Mouse (Mus musculus) midbrain, postnatal 0 days (tissue): ENCODE measurements around the gene Cyp4a31. TPM values are rescaled to one million over a fixed set of nuclear protein-coding genes. Genes with fewer than 3 reads are reported as not detected.
"Not testable (repeated sequence)": the region's sequence is repeated elsewhere in the genome, so short reads cannot be mapped to it uniquely, and the experiment has no call there.

Source experiments
- ATAC-seq: fragments of 200-750 bp; cut with Nextera tagmentation; 2 replicates; pipeline ENCODE4 v1.8.0; 2017; ENCODE audit warnings: moderate number of reproducible peaks, mild to moderate bottlenecking, moderate TSS enrichment, moderate library complexity; ENCODE audit not compliant: low FRiP score
- DNase-seq: peaks from one replicate; pipeline ENCODE4 v3.0.0-alpha.2; 2015; ENCODE audit warnings: low spot score
- H3K27ac ChIP-seq: fragments of 300-500 bp; sonication (generic); 2 replicates; pipeline ENCODE4 v1.5.1; 2014; ENCODE audit warnings: low read depth, mild to moderate bottlenecking, low read length, mixed read lengths
- H3K27me3 ChIP-seq: fragments of 300-500 bp; sonication (generic); 2 replicates; pipeline ENCODE4 v1.6.1; 2014; ENCODE audit warnings: low read length, control low read depth, mixed read lengths; ENCODE audit not compliant: insufficient read depth
- H3K36me3 ChIP-seq: fragments of 300-500 bp; sonication (generic); 2 replicates; pipeline ENCODE4 v1.6.1; 2014; ENCODE audit warnings: low read length, control low read depth, mixed read lengths; ENCODE audit not compliant: insufficient read depth
- H3K4me1 ChIP-seq: fragments of 300-500 bp; sonication (generic); 2 replicates; pipeline ENCODE4 v1.6.1; 2014; ENCODE audit warnings: mild to moderate bottlenecking, control low read depth, antibody characterized with exemption, low read length, mixed read lengths; ENCODE audit not compliant: insufficient read depth
- H3K4me2 ChIP-seq: fragments of 300-500 bp; sonication (generic); 2 replicates; pipeline ENCODE4 v1.6.1; 2014; ENCODE audit warnings: low read depth, mild to moderate bottlenecking, low read length, mixed read lengths; ENCODE audit not compliant: poor library complexity, severe bottlenecking
- H3K4me3 ChIP-seq: fragments of 300-500 bp; sonication (generic); 2 replicates; pipeline ENCODE4 v1.5.1; 2014; ENCODE audit warnings: low read depth, mild to moderate bottlenecking, low read length, moderate library complexity
- H3K9ac ChIP-seq: fragments of 300-500 bp; sonication (generic); replicated peaks from 2 replicates; pipeline ENCODE4 v1.6.1; 2014; ENCODE audit warnings: mild to moderate bottlenecking, low read length, moderate library complexity, mixed read lengths; ENCODE audit not compliant: poor library complexity, severe bottlenecking
- H3K9me3 ChIP-seq: fragments of 300-500 bp; sonication (generic); 2 replicates; pipeline ENCODE4 v1.6.1; 2016; ENCODE audit warnings: low read length, control low read depth
- CTCF ChIP-seq: IDR thresholded peaks from 2 replicates; pipeline ENCODE4 v1.5.1; 2016; ENCODE audit warnings: antibody characterized with exemption, mild to moderate bottlenecking
- WGBS: fragments of 180-500 bp; shearing (Covaris S2); extraction: QIAGEN DNeasy Blood & Tissue Kit; methylation state at CpG from one replicate; pipeline ENCODE4 v1.1.7; 2014; 5-methylcytosine and 5-hydroxymethylcytosine counted together
- polyA plus RNA-seq: library from polyadenylated mRNA; unstranded; fragments of >200 nt; fragmentation: Nextera tagmentation; extraction: Ambion mirVana; gene quantifications from 2 replicates; pipeline ENCODE4 v1.2.1, GENCODE M21; 2015
- total RNA-seq: library from RNA; depleted of rRNA; stranded (reverse); fragments of >200 nt; gene quantifications from 2 replicates; pipeline ENCODE4 v1.2.3, GENCODE M21; 2014; rRNA removed

Gene Cyp4a31
- total RNA-seq (not detected in 2 replicates), polyA plus RNA-seq (not detected in 2 replicates)

- ATAC-seq (no peak), DNase-seq (no peak)
- no peak within 1 kb of the TSS for H3K4me2 ChIP-seq
- H3K36me3 ChIP-seq: no peaks in the 10 kb centered on the region
- no peak within 1 kb of the TSS for H3K4me3 ChIP-seq
- H3K9ac ChIP-seq: no peak within 1 kb of the TSS
- TF ChIP-seq CTCF: no peak
- no peaks in the 10 kb centered on the region for H3K27me3 ChIP-seq
- WGBS: 86% methylated on average over 3 of the region's 3 CpGs
- no peaks in the 10 kb centered on the region for H3K4me1 ChIP-seq
- H3K27ac ChIP-seq: no peak within 1 kb of the TSS
- no peaks in the 10 kb centered on the region for H3K9me3 ChIP-seq
Observed at GRCm38 (mm10) chr4:115563401-115563800, at the start of gene Cyp4a31. TSS of gene Cyp4a31 (plus strand) at chr4:115563649.

- not testable (repeated sequence) for H3K36me3 ChIP-seq, H3K4me1 ChIP-seq, DNase-seq, H3K27me3 ChIP-seq, H3K4me3 ChIP-seq, H3K9ac ChIP-seq, H3K4me2 ChIP-seq, H3K9me3 ChIP-seq, ATAC-seq, H3K27ac ChIP-seq
Observed at GRCm38 (mm10) chr4:115513964-115514363, 49.5 kb upstream of the Cyp4a31 start.

GRCm38 (mm10) chr4:115518000-115518399 is 45.4 kb upstream of the Cyp4a31 start, which contains the start of gene Cyp4a10:
TSS of gene Cyp4a10 (plus strand) at chr4:115518264.
- not testable (repeated sequence) for H3K4me1 ChIP-seq, H3K36me3 ChIP-seq, H3K27me3 ChIP-seq, H3K4me2 ChIP-seq, H3K4me3 ChIP-seq, H3K27ac ChIP-seq, DNase-seq, H3K9ac ChIP-seq, H3K9me3 ChIP-seq, ATAC-seq
- WGBS: 87% methylated on average over 4 of the region's 5 CpGs

GRCm38 (mm10) chr4:115519444-115519843 is 44.0 kb upstream of the Cyp4a31 start:
- TF ChIP-seq CTCF: no peak
- 81% methylated on average over 4 of the region's 4 CpGs for WGBS

GRCm38 (mm10) chr4:115521766-115522165 is 41.7 kb upstream of the Cyp4a31 start:
- Histone ChIP-seq H3K27me3 (no peaks in the 10 kb centered on the region), H3K4me3 (no peak overlapping the region), H3K4me1 (no peaks in the 10 kb centered on the region), H3K9me3 (no peaks in the 10 kb centered on the region), H3K36me3 (no peaks in the 10 kb centered on the region), H3K27ac (no peak overlapping the region), H3K4me2 (no peak overlapping the region), H3K9ac (no peak overlapping the region)
- TF ChIP-seq CTCF: no peak
- 100% methylated on average over 2 of the region's 2 CpGs for WGBS
- DNase-seq: no peak
- ATAC-seq: no peak

More at GRCm38 (mm10) chr4:115519444-115519843, 44.0 kb upstream of the Cyp4a31 start:
- no peak overlapping the region for H3K27ac ChIP-seq
- H3K4me3 ChIP-seq: no peak overlapping the region
- ATAC-seq: no peak
- H3K4me1 ChIP-seq: no peaks in the 10 kb centered on the region
- H3K9ac ChIP-seq: no peak overlapping the region
- H3K27me3 ChIP-seq: no peaks in the 10 kb centered on the region
- H3K4me2 ChIP-seq: no peak overlapping the region
- no peaks in the 10 kb centered on the region for H3K36me3 ChIP-seq
- no peak for DNase-seq
- H3K9me3 ChIP-seq: no peaks in the 10 kb centered on the region

GRCm38 (mm10) chr4:115545101-115545500 is 18.3 kb upstream of the Cyp4a31 start:
- no peak overlapping the region for H3K4me3 ChIP-seq
- no peaks in the 10 kb centered on the region for H3K27me3 ChIP-seq
- DNase-seq (no peak), ATAC-seq (no peak)
- no peak overlapping the region for H3K4me2 ChIP-seq
- no peaks in the 10 kb centered on the region for H3K4me1 ChIP-seq
- no peaks in the 10 kb centered on the region for H3K36me3 ChIP-seq
- H3K9me3 ChIP-seq: no peaks in the 10 kb centered on the region
- no peak overlapping the region for H3K27ac ChIP-seq
- TF ChIP-seq CTCF: no peak
- no peak overlapping the region for H3K9ac ChIP-seq
- WGBS: 26% methylated on average over 1 of the region's 1 CpGs
